Mouse (Mus musculus): ENCODE data around the gene Fpr2. TPM values are rescaled to one million over a fixed set of nuclear protein-coding genes. Genes with fewer than 3 reads are reported as not detected.

The Fpr2 gene
- polyA plus RNA-seq, 1 experiment from 2014 or later = not detected

- H3K27me3 ChIP-seq (ENCODE audit: poor library complexity, severe bottlenecking) = no peaks in the 10 kb centered on the region
- no peak for DNase-seq (ENCODE audit: extremely low spot score, low spot score)
These were observed 30.2 kb upstream of the Fpr2 start for GRCm38 (mm10) chr17:17857446-17857845.

DNA sequence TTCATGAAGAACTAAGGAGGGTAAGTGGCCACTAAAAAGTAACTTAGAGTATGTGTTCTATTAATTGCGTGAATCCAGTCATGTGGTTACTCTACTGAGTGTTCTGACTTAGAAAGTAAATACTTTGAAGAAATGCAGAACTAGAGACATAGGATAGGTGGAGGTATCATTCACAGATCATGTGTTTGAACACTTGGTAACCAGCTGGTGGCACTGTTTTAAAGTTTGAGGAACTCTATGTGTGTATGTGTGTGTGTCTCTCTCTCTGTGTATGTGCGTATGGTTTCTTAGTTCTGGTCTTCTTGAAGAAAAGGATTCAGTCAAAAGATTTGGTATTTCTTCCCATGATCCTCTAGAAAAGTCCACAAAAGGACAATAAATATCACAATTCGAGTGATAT is 27.5 kb upstream of the Fpr2 start:
- Histone ChIP-seq H3K27me3 (ENCODE audit: poor library complexity, severe bottlenecking) (no peaks in the 10 kb centered on the region), H3K9me3 (no peaks in the 10 kb centered on the region; the same call in 1 of the 2 replicates), H3K36me3 (replicated peaks) (no peaks in the 10 kb centered on the region; the same call in 1 of the 2 replicates), H3K4me1 (peaks cover 4% of the 10 kb centered on the region; the same call in 1 of the 2 replicates), H3K4me3 (no peak overlapping the region), H3K27ac (no peak overlapping the region)
- DNase-seq (ENCODE audit: extremely low spot score, low spot score) = no peak
- WGBS = 85% methylated on average over 3 of the region's 3 CpGs

More at GRCm38 (mm10) chr17:17857446-17857845, 30.2 kb upstream of the Fpr2 start:
- Histone ChIP-seq H3K27ac (no peak overlapping the region), H3K4me1 (peaks cover 7% of the 10 kb centered on the region; the same call in 1 of the 2 replicates), H3K4me3 (no peak overlapping the region), H3K36me3 (replicated peaks) (no peaks in the 10 kb centered on the region; the same call in 1 of the 2 replicates), H3K9me3 (no peaks in the 10 kb centered on the region; the same call in 1 of the 2 replicates)
- 80% methylated on average over 1 of the region's 1 CpGs for WGBS

GRCm38 (mm10) chr17:17862360-17862759 is 25.3 kb upstream of the Fpr2 start:
- H3K4me1 ChIP-seq = no peaks in the 10 kb centered on the region
- H3K4me3 ChIP-seq = no peak overlapping the region
- no peaks in the 10 kb centered on the region for H3K27me3 ChIP-seq (ENCODE audit: poor library complexity, severe bottlenecking)
- WGBS = 62% methylated on average over 1 of the region's 1 CpGs
- H3K27ac ChIP-seq = no peak overlapping the region
- H3K9me3 ChIP-seq = no peaks in the 10 kb centered on the region; the same call in 1 of the 2 replicates
- H3K36me3 ChIP-seq (replicated peaks) = no peaks in the 10 kb centered on the region; the same call in 1 of the 2 replicates
- no peak for DNase-seq (ENCODE audit: extremely low spot score, low spot score)

DNA sequence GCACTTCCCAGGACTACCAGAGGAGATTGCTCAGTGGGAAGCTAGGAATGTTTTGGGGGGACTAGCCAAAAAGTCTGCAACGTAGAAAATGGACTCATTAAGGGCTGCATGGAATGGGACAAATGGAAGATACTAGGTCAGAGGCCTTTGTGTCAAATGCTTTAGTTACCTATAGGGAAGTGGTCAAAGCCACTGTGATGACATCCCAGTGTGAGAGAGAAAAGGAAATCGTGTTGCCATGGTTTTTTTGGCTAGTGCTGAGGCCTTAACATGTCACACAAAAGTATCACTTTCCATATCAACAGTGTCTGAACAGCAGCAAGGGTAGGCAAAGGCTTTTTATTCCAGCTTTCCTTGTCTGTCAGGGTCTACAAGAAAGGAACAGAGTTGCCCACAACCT is 22.5 kb upstream of the Fpr2 start:
- 59% methylated on average over 2 of the region's 2 CpGs for whole genome bisulfite sequencing
- H3K4me1 ChIP-seq = no peaks in the 10 kb centered on the region
- no peak overlapping the region for H3K27ac ChIP-seq
- no peaks in the 10 kb centered on the region; the same call in 1 of the 2 replicates for H3K36me3 ChIP-seq (replicated peaks)
- H3K9me3 ChIP-seq = no peaks in the 10 kb centered on the region
- no peaks in the 10 kb centered on the region for H3K27me3 ChIP-seq (ENCODE audit: poor library complexity, severe bottlenecking)
- DNase-seq (ENCODE audit: extremely low spot score, low spot score) = no peak
- H3K4me3 ChIP-seq = no peak overlapping the region

DNA sequence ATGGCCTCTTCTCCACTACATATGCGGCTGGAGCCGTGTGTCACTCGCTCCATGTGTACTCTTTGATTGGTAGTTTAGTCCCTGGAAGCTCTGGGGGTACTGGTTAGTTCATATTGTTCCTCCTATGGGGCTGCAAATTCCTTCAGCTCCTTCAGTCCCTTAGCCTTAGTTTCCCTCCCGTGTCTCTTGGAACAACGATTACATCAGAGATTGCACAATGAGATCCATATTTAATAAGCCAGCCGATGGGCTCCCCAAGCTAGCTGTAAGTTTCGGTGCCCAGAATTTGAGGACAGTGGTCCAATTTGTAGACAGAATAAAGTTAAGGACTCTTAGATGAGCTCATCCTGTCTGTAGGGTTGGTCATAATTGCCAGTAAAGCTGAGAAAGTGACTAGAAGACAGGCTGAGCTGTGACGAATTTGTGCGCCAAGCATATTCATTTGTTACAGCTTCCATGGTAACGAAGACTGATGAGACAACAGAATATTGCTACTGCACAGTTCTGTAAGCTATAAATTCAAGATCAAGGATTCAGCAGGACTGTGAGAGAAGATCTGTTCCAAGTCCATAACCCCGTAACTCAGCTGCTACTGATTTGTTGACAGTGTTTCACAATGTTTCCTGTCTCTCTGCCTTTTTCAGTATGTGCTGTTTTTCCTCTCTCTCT is 20.7 kb upstream of the Fpr2 start:
- Histone ChIP-seq H3K9me3 (no peaks in the 10 kb centered on the region), H3K36me3 (replicated peaks) (no peaks in the 10 kb centered on the region; the same call in 1 of the 2 replicates), H3K4me1 (no peaks in the 10 kb centered on the region), H3K4me3 (no peak overlapping the region), H3K27ac (no peak overlapping the region), H3K27me3 (ENCODE audit: poor library complexity, severe bottlenecking) (no peaks in the 10 kb centered on the region)
- 92% methylated on average over 11 of the region's 11 CpGs for WGBS
- DNase-seq (ENCODE audit: extremely low spot score, low spot score) = no peak

GRCm38 (mm10) chr17:17870892-17871550 is 16.6 kb upstream of the Fpr2 start:
- H3K4me3 ChIP-seq = no peak overlapping the region
- 84% methylated on average over 2 of the region's 2 CpGs for WGBS
- no peak overlapping the region for H3K27ac ChIP-seq
- H3K27me3 ChIP-seq (ENCODE audit: poor library complexity, severe bottlenecking) = no peaks in the 10 kb centered on the region
- H3K9me3 ChIP-seq = peaks cover 7% of the 10 kb centered on the region; the same call in 1 of the 2 replicates
- no peaks in the 10 kb centered on the region for H3K4me1 ChIP-seq
- H3K36me3 ChIP-seq (replicated peaks) = no peaks in the 10 kb centered on the region; the same call in 1 of the 2 replicates
- DNase-seq (ENCODE audit: extremely low spot score, low spot score) = no peak

DNA sequence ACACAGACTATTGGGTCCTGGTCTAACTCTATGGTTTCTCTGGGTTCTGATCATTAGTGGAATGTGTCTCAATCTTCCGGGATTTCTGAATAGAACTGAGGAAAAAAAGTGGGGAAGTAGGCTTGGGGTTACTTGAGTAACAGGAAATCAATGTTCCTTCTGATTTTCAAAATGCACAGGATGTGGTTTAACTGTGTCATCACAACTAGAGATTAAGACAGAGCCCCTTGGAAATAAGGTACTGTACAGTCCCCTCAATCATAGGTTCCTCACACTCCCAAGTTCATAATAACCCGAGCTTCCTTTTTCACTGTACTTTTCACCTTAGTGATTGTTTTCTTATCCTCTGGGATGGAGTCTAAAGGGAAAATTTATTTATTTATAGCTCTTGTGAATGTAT is 15.9 kb upstream of the Fpr2 start:
- WGBS = 90% methylated on average over 2 of the region's 2 CpGs

DNA sequence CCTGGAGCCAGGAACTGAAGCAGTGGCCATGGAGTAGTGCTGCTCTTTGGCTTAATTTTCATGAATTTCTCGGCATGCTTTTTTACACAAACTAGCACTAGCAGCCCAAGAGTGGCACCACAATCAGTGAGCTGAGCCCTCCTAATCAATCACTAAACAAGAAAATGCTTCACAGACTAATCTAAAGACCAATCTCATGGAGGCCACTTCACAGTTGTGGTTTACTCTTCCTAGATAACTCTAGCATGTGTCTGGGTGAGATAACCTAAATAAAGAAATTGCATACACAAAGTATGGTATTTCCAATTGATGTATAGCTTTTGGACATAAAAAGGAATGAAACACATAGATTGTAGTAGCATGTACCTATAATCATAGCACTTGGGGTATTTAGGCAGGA is 8.3 kb upstream of the Fpr2 start:
- DNase-seq (ENCODE audit: extremely low spot score, low spot score) = no peak
- no peaks in the 10 kb centered on the region for H3K4me1 ChIP-seq
- H3K36me3 ChIP-seq (replicated peaks) = no peaks in the 10 kb centered on the region
- H3K4me3 ChIP-seq = no peak overlapping the region
- H3K27me3 ChIP-seq (ENCODE audit: poor library complexity, severe bottlenecking) = no peaks in the 10 kb centered on the region
- H3K27ac ChIP-seq = no peak overlapping the region
- 82% methylated on average over 1 of the region's 1 CpGs for WGBS
- H3K9me3 ChIP-seq = no peaks in the 10 kb centered on the region

More for the DNA sequence above, 15.9 kb upstream of the Fpr2 start:
- no peak for DNase-seq (ENCODE audit: extremely low spot score, low spot score)
- H3K9me3 ChIP-seq = peaks cover 7% of the 10 kb centered on the region; the same call in 1 of the 2 replicates
- no peaks in the 10 kb centered on the region for H3K36me3 ChIP-seq (replicated peaks)
- H3K27me3 ChIP-seq (ENCODE audit: poor library complexity, severe bottlenecking) = no peaks in the 10 kb centered on the region
- H3K4me1 ChIP-seq = no peaks in the 10 kb centered on the region
- H3K4me3 ChIP-seq = no peak overlapping the region
- H3K27ac ChIP-seq = no peak overlapping the region

DNA sequence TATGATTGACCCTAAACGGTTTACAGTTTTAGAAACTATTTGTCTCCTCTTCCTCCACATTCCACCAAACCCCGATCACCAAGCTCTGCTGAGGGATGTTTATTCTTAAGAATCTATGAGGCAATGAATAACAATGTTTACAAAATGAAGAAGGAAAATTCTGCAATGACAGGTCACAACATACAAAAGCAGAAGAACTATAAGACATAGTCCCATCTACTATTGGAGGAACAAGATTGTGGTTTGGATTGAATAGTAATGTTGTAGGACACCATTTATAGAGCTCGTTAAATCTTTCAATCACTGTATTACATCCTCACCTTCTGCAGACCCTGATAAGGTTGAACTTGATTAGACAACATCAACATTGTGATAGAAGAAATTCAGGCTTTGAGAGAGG is 5.0 kb upstream of the Fpr2 start:
- no peak overlapping the region for H3K27ac ChIP-seq
- DNase-seq (ENCODE audit: extremely low spot score, low spot score) = no peak
- no peaks in the 10 kb centered on the region for H3K9me3 ChIP-seq
- no peaks in the 10 kb centered on the region for H3K36me3 ChIP-seq (replicated peaks)
- no peak overlapping the region for H3K4me3 ChIP-seq
- no peaks in the 10 kb centered on the region for H3K4me1 ChIP-seq
- WGBS = 85% methylated on average over 3 of the region's 3 CpGs
- no peaks in the 10 kb centered on the region for H3K27me3 ChIP-seq (ENCODE audit: poor library complexity, severe bottlenecking)

GRCm38 (mm10) chr17:17883840-17884239 is 3.8 kb upstream of the Fpr2 start, which contains the start of gene Fpr1:
Fpr1 (minus strand) TSS chr17:17883940.
- H3K4me3 ChIP-seq = no peak within 1 kb of the TSS
- 59% methylated on average over 1 of the region's 1 CpGs for WGBS

GRCm38 (mm10) chr17:17889732-17890425 is 2.3 kb downstream of the Fpr2 start:
- Histone ChIP-seq H3K4me3 (no peak overlapping the region), H3K27ac (no peak overlapping the region), H3K4me1 (no peaks in the 10 kb centered on the region), H3K9me3 (no peaks in the 10 kb centered on the region), H3K27me3 (ENCODE audit: poor library complexity, severe bottlenecking) (no peaks in the 10 kb centered on the region), H3K36me3 (replicated peaks) (no peaks in the 10 kb centered on the region)
- no peak for DNase-seq (ENCODE audit: extremely low spot score, low spot score)
- 92% methylated on average over 2 of the region's 2 CpGs for WGBS

More at GRCm38 (mm10) chr17:17883840-17884239, 3.8 kb upstream of the Fpr2 start, which contains the start of gene Fpr1:
- no peaks in the 10 kb centered on the region for H3K4me1 ChIP-seq
- no peak within 1 kb of the TSS for H3K27ac ChIP-seq
- DNase-seq (ENCODE audit: extremely low spot score, low spot score) = no peak
- no peaks in the 10 kb centered on the region for H3K36me3 ChIP-seq (replicated peaks)
- H3K27me3 ChIP-seq (ENCODE audit: poor library complexity, severe bottlenecking) = no peaks in the 10 kb centered on the region
- H3K9me3 ChIP-seq = no peaks in the 10 kb centered on the region

GRCm38 (mm10) chr17:17896039-17896438 is 8.4 kb downstream of the Fpr2 start:
- no peaks in the 10 kb centered on the region for H3K36me3 ChIP-seq (replicated peaks)
- 12% methylated on average over 4 of the region's 4 CpGs for WGBS
- H3K9me3 ChIP-seq = no peaks in the 10 kb centered on the region
- no peaks in the 10 kb centered on the region for H3K4me1 ChIP-seq
- H3K4me3 ChIP-seq = no peak overlapping the region
- no peaks in the 10 kb centered on the region for H3K27me3 ChIP-seq (ENCODE audit: poor library complexity, severe bottlenecking)
- H3K27ac ChIP-seq = no peak overlapping the region
- DNase-seq (ENCODE audit: extremely low spot score, low spot score) = no peak

Measured in forebrain, embryonic 10.5 days (tissue).